Mouse (Mus musculus): ENCODE measurements around the gene Smurf1. TPM values are rescaled to one million over a fixed set of nuclear protein-coding genes. Genes with fewer than 3 reads are reported as not detected.

Gene Smurf1
- polyA plus RNA-seq, 1 experiment from 2014 or later = 18.0 TPM

GRCm38 (mm10) chr5:144884629-144885217 lies 80.9 kb downstream of the Smurf1 start:
- no peak for ATAC-seq (ENCODE audit: insufficient number of reproducible peaks, insufficient read depth, low FRiP score, low read depth)
- H3K27ac ChIP-seq (replicated peaks in 1 of 2; ENCODE audit: control insufficient read depth in 1 of 2, insufficient read depth in 1 of 2, low read depth in 2 of 2, low read length in 2 of 2) = no peak overlapping the region
- H3K9ac ChIP-seq (ENCODE audit: low read length) = no peak overlapping the region
- no peaks in the 10 kb centered on the region for H3K27me3 ChIP-seq (ENCODE audit: control insufficient read depth, insufficient read depth, low read length)
- WGBS = 73% methylated on average over 13 of the region's 13 CpGs
- no peak overlapping the region for H3K4me3 ChIP-seq (ENCODE audit: control insufficient read depth in 1 of 2, insufficient read depth in 1 of 2, low read depth in 1 of 2, low read length in 2 of 2)
- H3K4me1 ChIP-seq (ENCODE audit: control insufficient read depth in 2 of 2, insufficient read depth in 2 of 2, low read length in 2 of 2) = peaks cover 2 to 8% of the 10 kb centered on the region in 2 experiments; a peak in 2 of 4 replicates
- 0 out of 2 replicates have a peak, but pooled peaks cover 3% of the 10 kb centered on the region for H3K9me3 ChIP-seq (ENCODE audit: control insufficient read depth, low read length)
- H3K36me3 ChIP-seq (ENCODE audit: control insufficient read depth, insufficient read depth, low read length) = peaks cover 100% of the 10 kb centered on the region
- no peak overlapping the region for H3K4me2 ChIP-seq (ENCODE audit: low read length)

- Histone ChIP-seq H3K4me3 (ENCODE audit: control insufficient read depth in 1 of 2, insufficient read depth in 1 of 2, low read depth in 1 of 2, low read length in 2 of 2) (no peak overlapping the region), H3K9ac (ENCODE audit: low read length) (no peak overlapping the region), H3K4me1 (ENCODE audit: control insufficient read depth in 2 of 2, insufficient read depth in 2 of 2, low read length in 2 of 2) (peaks cover 2 to 8% of the 10 kb centered on the region in 2 experiments; a peak in 2 of 4 replicates), H3K27ac (replicated peaks in 1 of 2; ENCODE audit: control insufficient read depth in 1 of 2, insufficient read depth in 1 of 2, low read depth in 2 of 2, low read length in 2 of 2) (no peak overlapping the region; a peak in 2 of 4 replicates), H3K4me2 (ENCODE audit: low read length) (no peak overlapping the region), H3K27me3 (ENCODE audit: control insufficient read depth, insufficient read depth, low read length) (no peaks in the 10 kb centered on the region), H3K9me3 (ENCODE audit: control insufficient read depth, low read length) (no peaks in the 10 kb centered on the region), H3K36me3 (ENCODE audit: control insufficient read depth, insufficient read depth, low read length) (peaks cover 100% of the 10 kb centered on the region)
- ATAC-seq (ENCODE audit: insufficient number of reproducible peaks, insufficient read depth, low FRiP score, low read depth) = no peak
- whole genome bisulfite sequencing = 36% methylated on average over 14 of the region's 14 CpGs
Observed at GRCm38 (mm10) chr5:144881670-144882399, 83.8 kb downstream of the Smurf1 start.

GRCm38 (mm10) chr5:144877021-144877420 lies 88.6 kb downstream of the Smurf1 start:
- ATAC-seq (ENCODE audit: insufficient number of reproducible peaks, insufficient read depth, low FRiP score, low read depth) = no peak
- Histone ChIP-seq H3K4me3 (ENCODE audit: control insufficient read depth in 1 of 2, insufficient read depth in 1 of 2, low read depth in 1 of 2, low read length in 2 of 2) (no peak overlapping the region), H3K36me3 (ENCODE audit: control insufficient read depth, insufficient read depth, low read length) (peaks cover 54% of the 10 kb centered on the region), H3K9me3 (ENCODE audit: control insufficient read depth, low read length) (no peaks in the 10 kb centered on the region), H3K27ac (replicated peaks in 1 of 2; ENCODE audit: control insufficient read depth in 1 of 2, insufficient read depth in 1 of 2, low read depth in 2 of 2, low read length in 2 of 2) (no peak overlapping the region), H3K4me2 (ENCODE audit: low read length) (no peak overlapping the region), H3K9ac (ENCODE audit: low read length) (no peak overlapping the region), H3K4me1 (ENCODE audit: control insufficient read depth in 2 of 2, insufficient read depth in 2 of 2, low read length in 2 of 2) (peaks cover 2 to 10% of the 10 kb centered on the region in 2 experiments; a peak in 3 of 4 replicates), H3K27me3 (ENCODE audit: control insufficient read depth, insufficient read depth, low read length) (no peaks in the 10 kb centered on the region)
- 92% methylated on average over 15 of the region's 15 CpGs for WGBS

GRCm38 (mm10) chr5:144875892-144876291 lies 89.8 kb downstream of the Smurf1 start:
- no peak for ATAC-seq (ENCODE audit: insufficient number of reproducible peaks, insufficient read depth, low FRiP score, low read depth)

GRCm38 (mm10) chr5:144875227-144875626 lies 90.4 kb downstream of the Smurf1 start:
- Histone ChIP-seq H3K9ac (ENCODE audit: low read length) (no peak overlapping the region), H3K27ac (replicated peaks in 1 of 2; ENCODE audit: control insufficient read depth in 1 of 2, insufficient read depth in 1 of 2, low read depth in 2 of 2, low read length in 2 of 2) (no peak overlapping the region), H3K9me3 (ENCODE audit: control insufficient read depth, low read length) (no peaks in the 10 kb centered on the region), H3K4me3 (ENCODE audit: control insufficient read depth in 1 of 2, insufficient read depth in 1 of 2, low read depth in 1 of 2, low read length in 2 of 2) (no peak overlapping the region), H3K27me3 (ENCODE audit: control insufficient read depth, insufficient read depth, low read length) (no peaks in the 10 kb centered on the region), H3K36me3 (ENCODE audit: control insufficient read depth, insufficient read depth, low read length) (peaks cover 36% of the 10 kb centered on the region), H3K4me2 (ENCODE audit: low read length) (no peak overlapping the region), H3K4me1 (ENCODE audit: control insufficient read depth in 2 of 2, insufficient read depth in 2 of 2, low read length in 2 of 2) (peaks cover 2 to 7% of the 10 kb centered on the region in 2 experiments; a peak in 3 of 4 replicates)
- no peak for ATAC-seq (ENCODE audit: insufficient number of reproducible peaks, insufficient read depth, low FRiP score, low read depth)
- WGBS = 86% methylated on average over 6 of the region's 6 CpGs

More at GRCm38 (mm10) chr5:144875892-144876291, 89.8 kb downstream of the Smurf1 start:
- Histone ChIP-seq H3K9ac (ENCODE audit: low read length) (no peak overlapping the region), H3K9me3 (ENCODE audit: control insufficient read depth, low read length) (no peaks in the 10 kb centered on the region), H3K27ac (replicated peaks in 1 of 2; ENCODE audit: control insufficient read depth in 1 of 2, insufficient read depth in 1 of 2, low read depth in 2 of 2, low read length in 2 of 2) (no peak overlapping the region), H3K4me1 (ENCODE audit: control insufficient read depth in 2 of 2, insufficient read depth in 2 of 2, low read length in 2 of 2) (peaks cover 2 to 7% of the 10 kb centered on the region in 2 experiments; a peak in 3 of 4 replicates), H3K27me3 (ENCODE audit: control insufficient read depth, insufficient read depth, low read length) (no peaks in the 10 kb centered on the region), H3K4me3 (ENCODE audit: control insufficient read depth in 1 of 2, insufficient read depth in 1 of 2, low read depth in 1 of 2, low read length in 2 of 2) (no peak overlapping the region), H3K4me2 (ENCODE audit: low read length) (no peak overlapping the region), H3K36me3 (ENCODE audit: control insufficient read depth, insufficient read depth, low read length) (peaks cover 43% of the 10 kb centered on the region)
- 4% methylated on average over 13 of the region's 13 CpGs for WGBS

GRCm38 (mm10) chr5:144872867-144873266 lies 92.8 kb downstream of the Smurf1 start:
- Histone ChIP-seq H3K36me3 (ENCODE audit: control insufficient read depth, insufficient read depth, low read length) (peaks cover 13% of the 10 kb centered on the region), H3K9ac (ENCODE audit: low read length) (no peak overlapping the region), H3K27ac (replicated peaks in 1 of 2; ENCODE audit: control insufficient read depth in 1 of 2, insufficient read depth in 1 of 2, low read depth in 2 of 2, low read length in 2 of 2) (no peak overlapping the region), H3K4me3 (ENCODE audit: control insufficient read depth in 1 of 2, insufficient read depth in 1 of 2, low read depth in 1 of 2, low read length in 2 of 2) (no peak overlapping the region), H3K4me2 (ENCODE audit: low read length) (no peak overlapping the region), H3K4me1 (ENCODE audit: control insufficient read depth in 2 of 2, insufficient read depth in 2 of 2, low read length in 2 of 2) (peaks cover 2 to 7% of the 10 kb centered on the region in 2 experiments; a peak in 3 of 4 replicates), H3K27me3 (ENCODE audit: control insufficient read depth, insufficient read depth, low read length) (no peaks in the 10 kb centered on the region), H3K9me3 (ENCODE audit: control insufficient read depth, low read length) (no peaks in the 10 kb centered on the region)
- WGBS = 79% methylated on average over 3 of the region's 3 CpGs
- ATAC-seq (ENCODE audit: insufficient number of reproducible peaks, insufficient read depth, low FRiP score, low read depth) = no peak

GRCm38 (mm10) chr5:144872326-144872725 lies 93.3 kb downstream of the Smurf1 start:
- Histone ChIP-seq H3K4me3 (ENCODE audit: control insufficient read depth in 1 of 2, insufficient read depth in 1 of 2, low read depth in 1 of 2, low read length in 2 of 2) (no peak overlapping the region), H3K27ac (replicated peaks in 1 of 2; ENCODE audit: control insufficient read depth in 1 of 2, insufficient read depth in 1 of 2, low read depth in 2 of 2, low read length in 2 of 2) (no peak overlapping the region), H3K9me3 (ENCODE audit: control insufficient read depth, low read length) (no peaks in the 10 kb centered on the region), H3K4me1 (ENCODE audit: control insufficient read depth in 2 of 2, insufficient read depth in 2 of 2, low read length in 2 of 2) (peaks cover 2 to 7% of the 10 kb centered on the region in 2 experiments; a peak in 3 of 4 replicates), H3K9ac (ENCODE audit: low read length) (no peak overlapping the region), H3K4me2 (ENCODE audit: low read length) (no peak overlapping the region), H3K27me3 (ENCODE audit: control insufficient read depth, insufficient read depth, low read length) (no peaks in the 10 kb centered on the region), H3K36me3 (ENCODE audit: control insufficient read depth, insufficient read depth, low read length) (peaks cover 7% of the 10 kb centered on the region)
- ATAC-seq (ENCODE audit: insufficient number of reproducible peaks, insufficient read depth, low FRiP score, low read depth) = no peak
- 70% methylated on average over 5 of the region's 5 CpGs for WGBS

All from heart, embryonic 14.5 days (tissue).